Mouse (Mus musculus) layer of hippocampus, postnatal 10 days (tissue): ENCODE results near the gene Nr1h5. TPM values are rescaled to one million over a fixed set of nuclear protein-coding genes. Genes with fewer than 3 reads are reported as not detected.

Experiments used
- DNase-seq, 2 experiments: peaks; one replicate each; pipeline ENCODE4 v3.0.0; 2021; ENCODE audit warnings: low spot score in 2 of 2
- long read RNA-seq: library from polyadenylated mRNA; stranded (forward); transcript quantifications from one replicate; pipeline ENCODE4 v2.0.0, GENCODE M21; 2023
- total RNA-seq, 2 experiments: library from RNA; stranded (reverse); gene quantifications; 2 replicates each; pipeline ENCODE4 v1.2.3; 2021

The Nr1h5 gene
- total RNA-seq: not detected
- long read RNA-seq: 0 reads

- no peak for DNase-seq
These were observed at the start of gene Nr1h5 for GRCm38 (mm10) chr3:102964033-102964432. Gene Nr1h5 (minus strand): TSS chr3:102964133.

GRCm38 (mm10) chr3:103001595-103001994 is 37.7 kb upstream of the Nr1h5 start:
- no peak for DNase-seq

GRCm38 (mm10) chr3:102997591-102997990 is 33.7 kb upstream of the Nr1h5 start:
- no peak for DNase-seq

- no peak for DNase-seq
These were observed 33.1 kb upstream of the Nr1h5 start for GRCm38 (mm10) chr3:102997036-102997435.

- DNase-seq: peak; percentile 91 to 93
These were observed 31.8 kb upstream of the Nr1h5 start, which contains the start of gene Sike1 for GRCm38 (mm10) chr3:102995605-102996321. Gene Sike1 (plus strand): TSS chr3:102995708.

GRCm38 (mm10) chr3:102995233-102995604 is 31.3 kb upstream of the Nr1h5 start:
- no peak for DNase-seq

GRCm38 (mm10) chr3:102992936-102993335 is 29.0 kb upstream of the Nr1h5 start:
- DNase-seq: no peak

- DNase-seq: no peak
These were observed 27.1 kb upstream of the Nr1h5 start for GRCm38 (mm10) chr3:102991041-102991440.

GRCm38 (mm10) chr3:102980349-102980736 is 16.4 kb upstream of the Nr1h5 start:
- DNase-seq: no peak

- DNase-seq: peak; percentile 34 to 43
These were observed 15.8 kb upstream of the Nr1h5 start for GRCm38 (mm10) chr3:102979550-102980348.

- no peak for DNase-seq
These were observed 13.0 kb upstream of the Nr1h5 start for GRCm38 (mm10) chr3:102976906-102977305.

- no peak for DNase-seq
These were observed 6.6 kb upstream of the Nr1h5 start for GRCm38 (mm10) chr3:102970508-102970907.

GRCm38 (mm10) chr3:102970067-102970466 is 6.1 kb upstream of the Nr1h5 start:
- no peak for DNase-seq

- no peak for DNase-seq
These were observed 8.3 kb downstream of the Nr1h5 start for GRCm38 (mm10) chr3:102955596-102955995.

- no peak for DNase-seq
These were observed 8.8 kb downstream of the Nr1h5 start for GRCm38 (mm10) chr3:102955143-102955542.

- no peak for DNase-seq
These were observed 9.5 kb downstream of the Nr1h5 start for GRCm38 (mm10) chr3:102954476-102954875.

GRCm38 (mm10) chr3:102946861-102947260 is 17.1 kb downstream of the Nr1h5 start:
- DNase-seq: no peak

- no peak for DNase-seq
These were observed 17.6 kb downstream of the Nr1h5 start for GRCm38 (mm10) chr3:102946312-102946711.

- no peak for DNase-seq
These were observed 25.8 kb downstream of the Nr1h5 start for GRCm38 (mm10) chr3:102938100-102938499.

GRCm38 (mm10) chr3:102935451-102936354 is 28.2 kb downstream of the Nr1h5 start, which contains the start of gene Sycp1:
Gene Sycp1 (minus strand): TSS chr3:102936100.
- no peak for DNase-seq

GRCm38 (mm10) chr3:102899136-102899535 is 64.8 kb downstream of the Nr1h5 start:
- DNase-seq: no peak
